Mouse (Mus musculus): ENCODE data around the gene Arl4d.

DNA sequence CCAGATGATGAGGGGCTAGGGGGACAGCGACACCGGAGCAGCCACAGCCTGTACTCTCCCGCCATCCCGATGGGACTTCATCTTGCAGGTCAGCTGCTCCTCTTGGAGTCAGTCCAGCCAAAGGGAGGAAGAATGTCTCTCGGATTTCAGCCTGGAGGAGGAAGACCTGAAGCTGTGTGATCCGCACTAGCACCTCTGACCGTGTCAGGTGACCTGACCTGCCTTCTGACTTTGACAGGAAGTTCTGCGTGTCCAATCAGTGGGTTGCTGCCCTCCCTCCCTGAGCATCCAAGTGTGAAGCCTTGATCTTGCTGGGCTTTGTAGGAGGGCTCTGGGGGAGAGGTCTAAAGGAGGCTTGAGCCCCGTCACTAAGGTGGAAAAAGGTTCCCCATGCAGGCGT is 29.7 kb upstream of the Arl4d start:
- TF ChIP-seq CTCF (IDR thresholded peaks at IDR 0.05; ENCODE audit: low read depth) = no peak
- no peak for TF ChIP-seq EP300 (IDR thresholded peaks at IDR 0.05; ENCODE audit: low read depth)

All from heart, postnatal 0 days (tissue).